Mouse (Mus musculus) forebrain, embryonic 11.5 days (tissue): Measurements from ENCODE around the gene Col8a2. TPM values are rescaled to one million over a fixed set of nuclear protein-coding genes. Genes with fewer than 3 reads are reported as not detected.

Experiments used
- ATAC-seq: fragments of 200-750 bp; cut with Nextera tagmentation; replicated peaks from 2 replicates; pipeline ENCODE4 v1.8.0; 2017; ENCODE audit warnings: moderate TSS enrichment; ENCODE audit not compliant: low FRiP score
- DNase-seq: peaks from one replicate; pipeline ENCODE4 v3.0.0-alpha.2; 2017; ENCODE audit warnings: low spot score
- H3K27ac ChIP-seq: fragments of 300-500 bp; sonication (generic); 2 replicates; pipeline ENCODE4 v1.5.1; 2014; ENCODE audit warnings: low read depth, low read length
- H3K27me3 ChIP-seq: fragments of 300-500 bp; sonication (generic); 2 replicates; pipeline ENCODE4 v1.6.1; 2014; ENCODE audit warnings: mild to moderate bottlenecking, low read length, mixed read lengths; ENCODE audit not compliant: control insufficient read depth, insufficient read depth
- H3K36me3 ChIP-seq: fragments of 300-500 bp; sonication (generic); 2 replicates; pipeline ENCODE4 v1.6.1; 2014; ENCODE audit warnings: mild to moderate bottlenecking, low read length, moderate library complexity, mixed read lengths; ENCODE audit not compliant: control insufficient read depth, insufficient read depth
- H3K4me1 ChIP-seq: fragments of 300-500 bp; sonication (generic); replicated peaks from 2 replicates; pipeline ENCODE4 v1.6.1; 2014; ENCODE audit warnings: low read length, mixed read lengths; ENCODE audit not compliant: control insufficient read depth, insufficient read depth
- H3K4me2 ChIP-seq: fragments of 300-500 bp; sonication (generic); 2 replicates; pipeline ENCODE4 v1.6.1; 2014; ENCODE audit warnings: low read depth, mild to moderate bottlenecking, low read length, moderate library complexity, mixed read lengths; ENCODE audit not compliant: severe bottlenecking
- H3K4me3 ChIP-seq: fragments of 300-500 bp; sonication (generic); 2 replicates; pipeline ENCODE4 v1.5.1; 2014; ENCODE audit warnings: low read depth, low read length
- H3K9ac ChIP-seq: fragments of 300-500 bp; sonication (generic); 2 replicates; pipeline ENCODE4 v1.6.1; 2014; ENCODE audit warnings: low read length
- H3K9me3 ChIP-seq: fragments of 300-500 bp; sonication (generic); 2 replicates; pipeline ENCODE4 v1.6.1; 2016; ENCODE audit warnings: low read length, mixed read lengths; ENCODE audit not compliant: control insufficient read depth
- WGBS: fragments of 180-500 bp; shearing (Covaris S2); extraction: QIAGEN DNeasy Blood & Tissue Kit; methylation state at CpG from one replicate; pipeline ENCODE4 v1.1.7; 2014; 5-methylcytosine and 5-hydroxymethylcytosine counted together
- polyA plus RNA-seq: library from polyadenylated mRNA; unstranded; fragments of >200 nt; fragmentation: Nextera tagmentation; extraction: Ambion mirVana; gene quantifications from 2 replicates; pipeline ENCODE4 v1.2.1, GENCODE M21; 2014

The Col8a2 gene
- polyA plus RNA-seq, 1 experiment from 2014 or later = 18.0 TPM

DNA sequence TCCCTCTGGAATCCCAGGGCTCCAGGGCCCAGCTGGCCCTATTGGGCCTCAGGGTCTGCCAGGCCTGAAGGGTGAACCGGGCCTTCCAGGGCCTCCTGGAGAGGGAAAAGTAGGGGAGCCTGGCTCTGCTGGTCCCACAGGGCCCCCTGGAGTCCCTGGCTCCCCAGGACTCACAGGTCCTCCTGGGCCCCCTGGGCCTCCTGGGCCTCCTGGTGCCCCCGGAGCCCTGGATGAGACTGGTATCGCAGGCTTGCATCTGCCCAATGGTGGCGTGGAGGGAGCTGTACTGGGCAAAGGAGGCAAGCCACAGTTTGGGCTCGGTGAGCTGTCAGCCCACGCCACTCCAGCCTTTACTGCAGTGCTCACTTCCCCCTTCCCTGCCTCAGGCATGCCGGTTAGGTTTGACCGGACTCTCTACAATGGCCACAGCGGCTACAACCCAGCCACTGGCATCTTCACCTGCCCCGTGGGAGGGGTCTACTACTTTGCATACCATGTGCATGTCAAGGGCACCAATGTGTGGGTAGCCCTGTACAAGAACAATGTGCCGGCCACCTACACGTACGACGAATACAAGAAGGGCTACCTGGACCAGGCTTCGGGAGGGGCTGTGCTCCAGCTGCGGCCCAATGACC, 25.1 kb downstream of the Col8a2 start:
- Histone ChIP-seq H3K4me3 (no peak overlapping the region), H3K9me3 (no peaks in the 10 kb centered on the region), H3K36me3 (peaks cover 3% of the 10 kb centered on the region; the same call in 1 of the 2 replicates), H3K9ac (no peak overlapping the region), H3K27me3 (no peaks in the 10 kb centered on the region), H3K4me1 (peaks cover 2% of the 10 kb centered on the region; the same call in 1 of the 2 replicates), H3K4me2 (no peak overlapping the region), H3K27ac (no peak overlapping the region)
- WGBS = 90% methylated on average over 16 of the region's 16 CpGs
- ATAC-seq (no peak), DNase-seq (no peak)

- H3K9ac ChIP-seq = no peak overlapping the region
- H3K4me3 ChIP-seq = no peak overlapping the region
- DNase-seq (no peak), ATAC-seq (no peak)
- no peaks in the 10 kb centered on the region for H3K9me3 ChIP-seq
- H3K27me3 ChIP-seq = no peaks in the 10 kb centered on the region
- H3K4me1 ChIP-seq = peaks cover 2% of the 10 kb centered on the region; the same call in 1 of the 2 replicates
- H3K36me3 ChIP-seq = peaks cover 6% of the 10 kb centered on the region
- H3K4me2 ChIP-seq = no peak overlapping the region
- H3K27ac ChIP-seq = no peak overlapping the region
- WGBS = 42% methylated on average over 5 of the region's 5 CpGs
Observed at GRCm38 (mm10) chr4:126313202-126313601, 26.6 kb downstream of the Col8a2 start.

- DNase-seq (no peak), ATAC-seq (no peak)
- H3K36me3 ChIP-seq = peaks cover 6% of the 10 kb centered on the region
- H3K4me2 ChIP-seq = no peak overlapping the region
- no peaks in the 10 kb centered on the region for H3K9me3 ChIP-seq
- H3K27me3 ChIP-seq = no peaks in the 10 kb centered on the region
- H3K9ac ChIP-seq = no peak overlapping the region
- H3K4me1 ChIP-seq = peaks cover 2% of the 10 kb centered on the region; the same call in 1 of the 2 replicates
- 53% methylated on average over 10 of the region's 10 CpGs for WGBS
- H3K27ac ChIP-seq = no peak overlapping the region
- H3K4me3 ChIP-seq = no peak overlapping the region
Observed at GRCm38 (mm10) chr4:126314393-126314792, 27.8 kb downstream of the Col8a2 start.

DNA sequence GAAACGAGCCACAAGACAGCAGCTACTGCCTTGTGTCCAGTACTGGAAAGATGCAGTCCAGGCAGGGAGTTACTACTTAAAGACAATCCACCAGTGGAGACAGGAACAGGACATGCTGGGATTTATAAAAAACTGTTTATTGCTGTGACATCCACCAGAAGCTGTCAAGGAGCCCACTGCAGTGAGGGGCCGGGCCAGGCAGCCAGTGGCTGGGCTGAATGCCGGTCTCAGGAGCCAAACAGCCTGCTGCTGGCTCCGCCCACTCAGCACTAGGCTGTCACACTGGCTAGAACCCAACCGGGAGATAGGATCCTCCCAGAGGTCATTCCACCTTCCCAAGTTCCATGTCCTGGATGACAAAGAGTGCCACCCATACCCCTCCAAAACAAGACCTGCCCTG, 29.3 kb downstream of the Col8a2 start:
- ATAC-seq = no peak
- no peaks in the 10 kb centered on the region for H3K27me3 ChIP-seq
- no peak for DNase-seq

DNA sequence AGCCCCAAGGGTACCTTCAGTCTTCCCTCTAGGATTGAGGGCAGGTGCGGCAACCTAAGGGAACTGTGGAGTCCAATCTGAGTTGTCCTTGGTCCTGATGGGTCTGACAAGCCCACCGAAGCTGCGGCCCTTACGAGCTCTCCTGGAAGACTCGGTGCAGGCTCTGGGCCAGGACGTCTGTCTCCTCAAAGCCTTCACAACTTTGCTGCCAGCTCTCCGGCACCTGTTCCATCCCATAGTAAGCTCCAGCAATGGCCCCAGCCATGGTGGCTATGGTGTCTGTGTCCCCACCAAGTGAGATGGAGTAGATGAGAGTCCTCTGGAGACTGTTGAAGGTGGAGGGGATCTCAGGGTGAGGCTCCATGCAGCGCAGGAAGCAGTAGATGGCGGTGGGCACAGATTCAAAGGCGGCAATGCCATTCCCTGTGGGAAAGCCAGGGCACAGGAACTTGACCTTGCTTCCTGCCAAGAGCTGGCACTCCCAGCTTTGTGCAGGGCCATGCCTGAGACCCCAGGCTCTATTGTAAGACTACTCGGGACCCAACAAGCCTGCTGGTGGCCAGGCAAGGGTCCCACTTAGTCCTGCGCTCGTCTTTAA, 29.9 kb downstream of the Col8a2 start:
- Histone ChIP-seq H3K9me3 (no peaks in the 10 kb centered on the region), H3K9ac (no peak overlapping the region), H3K27ac (no peak overlapping the region), H3K27me3 (no peaks in the 10 kb centered on the region), H3K36me3 (peaks cover 6% of the 10 kb centered on the region), H3K4me2 (no peak overlapping the region), H3K4me3 (no peak overlapping the region), H3K4me1 (peaks cover 3% of the 10 kb centered on the region; the same call in 1 of the 2 replicates)
- DNase-seq (no peak), ATAC-seq (no peak)
- WGBS = 94% methylated on average over 13 of the region's 13 CpGs

More for the DNA sequence above, 29.3 kb downstream of the Col8a2 start:
- H3K36me3 ChIP-seq = peaks cover 6% of the 10 kb centered on the region
- peaks cover 3% of the 10 kb centered on the region; the same call in 1 of the 2 replicates for H3K4me1 ChIP-seq
- whole genome bisulfite sequencing = 56% methylated on average over 5 of the region's 5 CpGs
- no peak overlapping the region for H3K4me2 ChIP-seq
- no peaks in the 10 kb centered on the region for H3K9me3 ChIP-seq
- H3K9ac ChIP-seq = no peak overlapping the region
- H3K27ac ChIP-seq = no peak overlapping the region
- H3K4me3 ChIP-seq = no peak overlapping the region

- Histone ChIP-seq H3K4me2 (no peak overlapping the region), H3K9ac (no peak overlapping the region), H3K36me3 (peaks cover 6% of the 10 kb centered on the region), H3K9me3 (no peaks in the 10 kb centered on the region), H3K4me1 (peaks cover 6% of the 10 kb centered on the region; the same call in 1 of the 2 replicates), H3K27ac (no peak overlapping the region), H3K4me3 (no peak overlapping the region), H3K27me3 (peaks cover 6% of the 10 kb centered on the region; the same call in 1 of the 2 replicates)
- ATAC-seq (no peak), DNase-seq (no peak)
- WGBS = 88% methylated on average over 6 of the region's 6 CpGs
Observed at GRCm38 (mm10) chr4:126319806-126320205, 33.2 kb downstream of the Col8a2 start.

DNA sequence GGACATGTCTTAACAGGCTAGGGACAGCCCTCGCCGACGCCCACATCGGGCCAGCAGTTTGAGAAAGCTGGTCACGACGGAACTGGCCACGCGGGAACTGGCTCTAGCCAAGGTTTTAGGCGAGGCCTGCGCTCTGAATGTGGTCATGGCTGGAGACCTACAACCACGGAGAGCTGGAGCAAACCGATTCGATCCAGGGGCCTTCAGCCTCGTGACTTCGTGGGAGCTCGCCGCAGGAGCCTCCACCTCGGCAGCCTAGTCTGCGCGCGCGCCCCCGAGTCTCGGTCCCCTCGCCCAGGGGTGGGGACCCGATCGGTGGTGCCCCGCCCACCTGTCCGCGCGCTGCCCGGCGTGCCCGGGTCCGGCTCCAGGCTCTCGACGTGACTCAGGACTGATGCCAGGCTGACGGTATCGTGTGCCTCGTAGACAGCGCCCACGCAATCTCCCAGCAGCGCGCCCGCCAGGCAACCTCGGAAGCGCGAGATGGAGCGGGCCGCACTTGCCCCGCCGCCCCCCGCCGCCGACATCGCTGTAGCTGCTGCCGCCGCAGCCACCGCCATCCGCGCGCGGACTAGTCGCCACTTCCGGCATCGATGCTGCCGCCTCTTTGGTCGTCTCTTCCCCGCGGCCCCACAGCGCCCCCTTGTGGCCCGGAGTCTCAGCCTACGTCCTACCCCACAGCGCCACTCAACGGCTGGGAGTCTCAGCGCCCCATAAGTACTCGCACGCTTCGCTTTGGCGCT, 34.7 kb downstream of the Col8a2 start, which contains the start of gene Adprhl2:
Gene Adprhl2, minus strand, starts transcription at position 593 of the 743 bp plus-strand sequence.
- H3K36me3 ChIP-seq = peaks cover 3% of the 10 kb centered on the region
- peak within 1 kb of the TSS; percentile 50; the same call in 1 of the 2 replicates for H3K27ac ChIP-seq
- WGBS = under 1% methylated on average over 79 of the region's 80 CpGs
- peak within 1 kb of the TSS; percentile 84 for H3K4me3 ChIP-seq
- no peaks in the 10 kb centered on the region for H3K9me3 ChIP-seq
- peak within 1 kb of the TSS; percentile 84 for H3K9ac ChIP-seq
- peak within 1 kb of the TSS; percentile 62 for H3K4me2 ChIP-seq
- peak; percentile 85 for ATAC-seq
- H3K4me1 ChIP-seq = peaks cover 6% of the 10 kb centered on the region; the same call in 1 of the 2 replicates
- peaks cover 14% of the 10 kb centered on the region; the same call in 1 of the 2 replicates for H3K27me3 ChIP-seq
- peak; percentile 100 for DNase-seq

DNA sequence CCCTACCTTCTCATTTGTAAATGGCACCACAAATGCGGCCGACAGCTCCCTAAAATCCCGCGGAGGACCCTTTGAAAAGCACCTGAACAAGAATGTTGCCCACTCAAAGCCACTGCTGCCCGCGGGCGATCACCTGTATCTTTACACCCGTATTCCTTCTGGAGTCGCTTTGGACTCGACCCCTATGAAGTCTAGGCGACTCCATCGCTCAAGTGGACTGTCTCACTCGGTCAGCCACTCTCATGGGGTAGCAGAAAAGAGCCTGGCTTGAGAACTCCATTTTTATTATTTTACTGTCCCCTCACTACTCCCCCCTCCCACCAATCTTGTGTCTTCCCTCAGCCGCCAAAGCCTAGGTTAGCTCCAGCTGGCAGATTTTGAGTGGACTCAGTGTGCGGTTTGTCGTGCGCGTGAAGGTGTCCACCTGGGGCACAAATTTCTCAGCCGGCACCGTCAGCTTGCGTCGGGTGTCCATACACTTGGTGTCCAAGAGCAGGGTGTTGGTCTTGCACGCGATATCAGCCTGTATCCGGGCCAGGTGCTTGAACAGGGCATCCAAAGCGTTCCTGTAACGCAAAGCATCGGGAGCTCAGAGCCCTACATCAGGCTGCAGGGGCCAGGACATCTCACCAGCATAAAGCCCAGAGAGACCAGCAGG, 35.4 kb downstream of the Col8a2 start:
- Histone ChIP-seq H3K4me3 (peak overlapping the region; percentile 84), H3K9me3 (no peaks in the 10 kb centered on the region), H3K36me3 (peaks cover 2% of the 10 kb centered on the region), H3K27me3 (peaks cover 14% of the 10 kb centered on the region; the same call in 1 of the 2 replicates), H3K4me2 (peak overlapping the region; percentile 62), H3K27ac (no peak overlapping the region), H3K9ac (no peak overlapping the region), H3K4me1 (peaks cover 6% of the 10 kb centered on the region; the same call in 1 of the 2 replicates)
- ATAC-seq (no peak; the same call in 1 of the 2 replicates), DNase-seq (no peak)
- WGBS = 54% methylated on average over 28 of the region's 28 CpGs
